ENCODE assay signal across 16 mouse cellular contexts in genomic region chr17:14188455-14188854, GRCm38 (mm10). TPM values are rescaled to one million over a fixed set of nuclear protein-coding genes. Genes with fewer than 3 reads are reported as not detected.
"Had no signal": no experiment of that assay in that cellular context is flagged by ENCODE, and none has a peak within 500 bp of the region (broad histone marks: within the 10 kb centered on the region; RNA-seq: fewer than 3 reads in every experiment).

No protein-coding gene starts in this region.

- DNase-seq: kidney, adult 9 months; kidney, postnatal 36 days; layer of hippocampus, adult 9-11 months; layer of hippocampus, postnatal 36 days; retina, postnatal 1 day; right cerebral cortex, postnatal 4 days; spleen, adult 18-20 months; thymus, adult 18-20 months; thymus, postnatal 14 days had no signal

- H3K27ac ChIP-seq: kidney, postnatal 0 days; limb, embryonic 15.5 days; liver, embryonic 12.5 days; midbrain, embryonic 12.5 days; neural tube, embryonic 13.5 days had no signal

- H3K4me2 ChIP-seq: limb, embryonic 15.5 days; liver, embryonic 12.5 days; midbrain, embryonic 12.5 days; neural tube, embryonic 13.5 days had no signal

- H3K36me3 ChIP-seq: limb, embryonic 15.5 days; liver, embryonic 12.5 days; midbrain, embryonic 12.5 days; neural tube, embryonic 13.5 days had no signal

- H3K27me3 ChIP-seq: limb, embryonic 15.5 days; neural tube, embryonic 13.5 days had no signal

- H3K9me3 ChIP-seq: limb, embryonic 15.5 days; liver, embryonic 12.5 days; midbrain, embryonic 12.5 days; neural tube, embryonic 13.5 days had no signal

- H3K4me1 ChIP-seq: liver, embryonic 12.5 days; midbrain, embryonic 12.5 days; neural tube, embryonic 13.5 days had no signal

- ATAC-seq: liver, embryonic 12.5 days; midbrain, embryonic 16.5 days had no signal

- H3K9ac ChIP-seq: limb, embryonic 15.5 days; liver, embryonic 12.5 days; midbrain, embryonic 12.5 days; neural tube, embryonic 13.5 days had no signal

- H3K4me3 ChIP-seq: limb, embryonic 15.5 days; liver, embryonic 12.5 days; midbrain, embryonic 12.5 days; neural tube, embryonic 13.5 days had no signal

RNA-seq across cellular contexts. Expression of gene Dact2, which starts 15.6 kb away (rescaled TPM):
- total RNA-seq: megakaryocyte-erythroid progenitor cell, adult 5-6 weeks had no signal
